Mouse (Mus musculus): ENCODE data around the gene Anxa5.

Anxa5 gene

DNA sequence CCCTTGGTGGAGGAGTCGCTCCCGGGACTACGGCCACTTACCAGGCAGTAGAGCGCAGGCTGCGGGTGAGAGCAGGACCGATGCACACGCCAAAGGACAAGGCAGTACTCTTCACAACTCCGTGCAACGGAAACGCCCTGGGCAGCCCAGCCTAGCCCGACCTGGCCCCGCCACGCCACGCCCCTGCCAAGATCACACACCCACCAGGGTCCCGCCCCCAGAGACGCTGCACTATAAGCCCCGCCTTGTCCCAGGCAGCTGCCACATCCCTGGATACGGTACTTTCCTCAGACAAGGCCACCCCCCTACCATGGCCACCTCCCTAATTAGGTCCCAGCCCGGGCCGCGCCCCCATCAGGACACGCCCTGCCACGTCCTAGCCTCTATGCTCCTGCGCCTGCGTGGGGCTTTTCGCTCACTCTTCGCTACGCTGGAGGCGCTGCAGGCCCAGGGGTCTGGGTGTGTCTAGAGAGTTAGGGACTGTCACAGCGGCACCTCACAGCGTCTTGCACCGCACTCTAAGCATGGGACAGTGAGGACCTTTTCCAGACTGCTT, at the start of gene Anxa5, which contains the start of gene 1810062G17Rik:
Anxa5 (minus strand) TSS at position 363 of the 556 bp plus-strand sequence.
1810062G17Rik (plus strand) TSS at position 406 of the 556 bp plus-strand sequence.
- peak; percentile 89 for DNase-seq (ENCODE audit: low read depth, low spot score)

DNA sequence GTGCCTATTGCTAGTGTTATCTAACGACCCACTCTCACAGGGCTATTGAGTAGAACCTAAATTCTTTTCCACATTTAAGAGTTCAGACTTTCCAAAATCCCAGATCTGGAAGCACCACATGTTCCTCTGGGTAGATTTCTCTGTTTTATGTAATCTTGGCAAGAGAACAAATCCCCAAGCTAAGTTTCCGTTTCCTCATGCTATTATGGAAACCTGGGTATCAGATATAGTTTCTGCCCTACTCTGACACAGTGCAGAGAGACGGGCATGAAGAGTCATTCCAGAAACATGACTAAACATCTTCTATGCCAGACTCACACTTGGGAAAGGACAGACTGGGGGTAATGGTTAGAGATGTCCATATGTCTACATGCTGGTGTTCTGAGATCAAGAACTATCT, 48.8 kb upstream of the Anxa5 start:
- DNase-seq (ENCODE audit: low read depth, low spot score) = no peak

DNA sequence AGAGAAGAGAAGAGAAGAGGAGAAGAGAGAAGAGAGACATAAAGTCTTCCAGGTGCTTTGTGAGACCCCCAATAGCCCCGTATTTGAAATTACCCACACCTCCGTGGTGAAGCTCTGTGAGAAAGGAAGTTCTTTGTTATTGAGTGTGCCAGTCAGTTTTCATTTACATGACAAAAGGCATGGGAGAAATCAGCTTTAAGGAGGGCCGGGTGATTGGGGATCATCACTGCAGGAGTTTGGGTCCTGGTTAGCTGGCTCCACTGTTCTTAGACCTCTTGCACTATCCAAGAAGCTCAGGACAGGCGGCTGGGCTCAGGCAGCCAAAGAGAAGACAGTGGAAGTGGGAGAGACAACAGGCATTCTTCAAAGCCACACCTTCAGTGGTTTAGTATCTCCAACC, 46.4 kb upstream of the Anxa5 start:
- no peak for DNase-seq (ENCODE audit: low read depth, low spot score)

DNA sequence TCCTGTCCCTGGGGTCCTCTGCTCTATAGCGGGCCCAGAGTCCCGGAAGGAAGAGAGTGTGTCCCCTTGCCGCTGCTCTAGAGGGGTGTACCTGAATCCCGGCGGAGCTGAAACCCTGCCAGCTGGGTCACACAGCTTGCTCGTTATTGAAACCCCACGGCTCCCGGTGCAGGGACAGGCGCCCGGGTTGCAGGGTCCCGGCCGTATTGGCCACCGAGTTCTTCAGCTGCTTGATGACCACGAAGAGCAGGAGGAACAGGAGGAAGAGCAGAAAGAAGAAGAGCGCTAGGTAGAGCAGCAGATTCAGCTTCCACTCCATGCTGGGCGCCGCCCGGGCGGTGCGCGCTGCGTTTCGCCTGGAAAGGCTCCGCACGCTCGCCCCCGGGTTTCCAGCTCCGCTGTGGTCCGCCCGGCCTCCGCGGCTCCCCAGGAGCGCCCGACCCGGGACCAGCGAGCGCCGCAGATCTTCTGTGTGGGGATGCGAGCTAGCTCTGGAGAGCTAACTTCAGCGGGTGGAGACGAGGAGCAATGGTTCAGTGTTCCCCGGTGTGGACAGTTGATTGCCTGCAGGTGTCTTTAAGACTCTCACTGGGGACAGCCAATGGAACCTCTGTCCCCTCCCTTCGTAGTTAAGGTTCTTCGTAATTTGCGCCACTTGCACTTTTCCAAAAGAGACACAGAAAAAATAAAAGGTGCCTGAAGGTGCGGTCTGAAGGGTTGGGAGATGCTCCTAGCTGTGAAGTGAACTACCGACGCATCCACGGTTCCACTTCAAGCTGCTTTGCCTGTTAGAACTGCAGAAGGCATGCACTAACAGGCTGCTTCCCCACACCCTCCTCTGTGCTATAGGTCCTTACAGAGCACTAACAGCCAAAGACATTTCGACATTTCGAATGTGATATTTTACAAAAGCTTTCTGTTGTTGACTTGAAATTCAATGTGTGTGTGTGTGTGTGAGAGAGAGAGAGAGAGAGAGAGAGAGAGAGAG, 45.7 kb upstream of the Anxa5 start, which contains the start of gene Gm11549:
Gm11549 (minus strand) TSS at position 741 of the 988 bp plus-strand sequence.
- no peak for DNase-seq (ENCODE audit: low read depth, low spot score)

DNA sequence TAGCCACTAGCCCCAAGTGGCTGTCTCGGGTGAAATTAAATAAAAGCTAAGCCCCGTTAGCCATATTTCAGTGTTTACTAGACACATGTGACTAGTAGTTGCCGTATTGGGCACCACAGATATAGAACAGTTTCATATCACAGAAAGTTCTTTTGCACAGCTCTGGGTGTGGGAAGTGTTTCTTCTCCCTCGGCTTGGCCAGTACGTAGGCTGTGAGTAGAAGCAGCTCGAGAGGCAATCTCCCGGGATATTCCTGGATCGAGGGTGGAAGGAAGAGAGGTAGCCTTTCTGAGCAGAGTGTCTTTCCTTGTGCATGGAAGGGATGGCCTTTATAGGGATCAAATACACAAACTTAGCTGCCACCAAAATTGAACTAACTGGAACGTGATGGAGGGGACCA, 40.5 kb upstream of the Anxa5 start:
- no peak for DNase-seq (ENCODE audit: low read depth, low spot score)

DNA sequence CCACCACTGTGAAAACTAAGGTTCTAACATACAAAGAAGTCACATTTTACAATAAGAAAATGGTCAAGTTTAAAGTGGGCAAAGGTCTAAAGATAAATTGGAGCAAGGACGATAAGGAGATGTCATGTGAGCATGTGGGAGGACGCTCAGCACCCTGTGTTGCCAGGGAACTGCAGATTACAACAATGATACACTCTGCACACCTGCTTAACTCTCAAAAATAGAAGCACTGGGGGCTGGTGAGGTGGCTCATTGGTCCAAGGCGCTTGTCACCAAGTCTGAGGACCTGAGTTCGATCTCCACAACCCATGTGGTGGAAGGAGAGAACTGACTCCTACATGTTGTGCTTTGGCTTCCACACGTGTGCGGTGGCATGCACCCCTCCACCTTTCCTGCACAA, 35.8 kb upstream of the Anxa5 start:
- DNase-seq (ENCODE audit: low read depth, low spot score) = no peak

DNA sequence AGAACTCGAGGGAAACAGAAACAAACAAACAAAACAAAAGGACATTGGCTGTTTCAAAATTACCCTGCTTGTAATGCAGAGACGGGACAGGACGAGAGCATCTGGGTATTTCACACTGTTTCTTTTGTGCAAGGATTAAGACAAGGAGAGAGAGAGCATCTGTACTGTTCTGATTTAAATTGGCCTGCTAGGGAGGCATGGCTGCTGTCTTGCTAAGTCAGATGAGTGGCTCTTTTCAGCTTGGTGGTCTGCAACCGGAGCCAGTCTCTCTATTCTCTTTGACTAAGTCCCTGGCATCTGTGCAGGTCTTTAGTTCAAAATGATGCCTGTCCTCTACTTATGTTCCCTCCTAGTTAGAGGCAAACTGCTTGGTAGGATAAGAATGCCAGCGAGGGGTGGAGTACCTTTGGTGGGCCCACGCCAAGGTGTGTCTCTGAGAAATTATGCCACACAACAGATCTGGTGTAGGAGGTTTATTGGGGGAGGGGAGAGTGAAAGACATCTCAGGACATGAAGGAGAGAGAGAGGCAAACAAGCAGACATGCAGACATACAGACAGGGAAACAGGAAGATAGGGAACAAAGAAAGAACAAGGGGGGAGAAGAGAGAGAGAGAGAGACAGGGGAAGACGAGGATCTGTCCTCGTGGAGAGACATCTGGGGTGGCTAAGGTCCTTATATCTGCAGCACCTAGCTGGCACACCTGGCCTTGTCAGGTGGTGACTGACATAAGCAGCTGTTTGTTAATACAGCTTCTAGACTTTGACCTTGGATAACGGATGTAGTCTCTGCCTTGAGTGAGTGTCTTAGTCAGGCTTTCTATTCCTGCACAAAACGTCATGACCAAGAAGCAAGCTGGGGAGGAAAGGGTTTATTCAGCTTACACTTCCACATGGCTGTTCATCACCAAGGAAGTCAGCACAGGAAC, 30.4 kb upstream of the Anxa5 start:
- DNase-seq (ENCODE audit: low read depth, low spot score) = no peak

DNA sequence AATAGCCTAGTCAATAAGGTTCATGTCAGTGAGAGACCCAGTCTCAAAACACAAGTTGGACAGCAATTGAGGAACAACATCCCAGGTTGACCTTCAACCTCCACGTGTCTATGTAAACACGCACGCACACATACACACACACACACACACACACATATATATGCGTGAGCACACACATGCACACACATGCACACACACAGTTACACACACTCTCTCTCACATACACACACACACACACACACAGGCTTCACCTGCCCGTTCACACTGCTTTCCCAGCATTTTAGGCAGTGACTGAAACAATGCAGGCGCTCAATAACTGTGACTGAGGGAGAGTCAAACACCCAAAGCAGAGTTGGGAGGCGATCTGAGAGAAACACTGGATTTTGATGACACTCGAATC, 29.6 kb upstream of the Anxa5 start:
- DNase-seq (ENCODE audit: low read depth, low spot score) = no peak

DNA sequence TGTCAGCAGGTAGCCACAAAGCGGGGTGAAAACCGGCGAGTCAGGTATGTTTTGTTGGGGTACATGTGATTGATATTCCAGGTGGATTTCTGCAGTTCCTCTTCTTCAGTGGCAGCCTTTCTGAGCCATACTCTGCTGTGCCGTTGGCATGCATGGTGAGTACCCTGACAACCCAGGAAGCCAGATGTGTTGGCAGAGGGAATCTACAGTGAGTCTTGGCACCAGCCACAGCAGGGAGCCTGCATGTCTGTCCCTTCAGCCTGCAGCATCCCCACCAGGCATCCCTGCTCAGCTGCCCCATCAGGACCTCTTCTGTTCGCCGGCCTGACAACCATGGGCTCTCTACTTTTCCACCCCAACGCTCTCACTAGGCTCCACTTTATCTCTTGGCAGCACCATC, 25.9 kb upstream of the Anxa5 start:
- DNase-seq (ENCODE audit: low read depth, low spot score) = no peak

DNA sequence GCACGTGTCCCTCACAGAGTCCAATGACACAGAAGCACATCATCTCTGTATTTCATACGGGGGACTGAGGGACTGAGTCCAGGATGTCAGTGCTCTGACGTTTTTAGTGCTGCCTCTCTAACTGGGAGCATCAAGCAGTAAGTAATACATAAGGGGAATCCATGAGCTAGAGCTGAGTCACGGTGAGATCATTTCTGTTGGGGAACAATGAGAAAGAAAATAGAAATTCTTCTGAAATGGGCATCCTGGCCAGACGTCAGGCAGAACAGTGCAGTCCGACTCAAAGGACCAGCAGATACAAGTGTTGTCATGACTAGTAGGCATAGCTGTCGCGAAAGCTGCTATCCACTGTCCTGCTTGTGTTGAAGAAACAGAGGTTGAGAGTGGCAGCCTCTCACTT, 25.3 kb upstream of the Anxa5 start:
- no peak for DNase-seq (ENCODE audit: low read depth, low spot score)

DNA sequence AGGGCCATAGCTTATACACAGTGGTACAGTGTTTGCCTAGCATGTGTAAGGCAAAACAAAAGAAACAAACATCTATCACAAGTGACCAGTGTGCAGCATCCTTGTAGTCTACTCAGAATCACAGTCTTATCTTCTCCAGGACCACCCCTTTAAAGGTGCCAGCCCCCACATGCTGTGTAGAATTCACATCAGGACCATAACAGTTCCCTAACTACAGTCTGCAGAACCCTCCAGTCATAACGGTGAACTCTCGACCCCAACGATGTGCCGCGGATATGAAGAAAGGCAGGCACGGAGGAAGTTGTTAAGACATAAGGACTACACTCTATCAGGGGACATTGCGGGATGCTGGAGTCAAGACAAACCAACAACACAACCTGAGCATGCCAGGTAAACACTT, 23.7 kb upstream of the Anxa5 start:
- no peak for DNase-seq (ENCODE audit: low read depth, low spot score)

DNA sequence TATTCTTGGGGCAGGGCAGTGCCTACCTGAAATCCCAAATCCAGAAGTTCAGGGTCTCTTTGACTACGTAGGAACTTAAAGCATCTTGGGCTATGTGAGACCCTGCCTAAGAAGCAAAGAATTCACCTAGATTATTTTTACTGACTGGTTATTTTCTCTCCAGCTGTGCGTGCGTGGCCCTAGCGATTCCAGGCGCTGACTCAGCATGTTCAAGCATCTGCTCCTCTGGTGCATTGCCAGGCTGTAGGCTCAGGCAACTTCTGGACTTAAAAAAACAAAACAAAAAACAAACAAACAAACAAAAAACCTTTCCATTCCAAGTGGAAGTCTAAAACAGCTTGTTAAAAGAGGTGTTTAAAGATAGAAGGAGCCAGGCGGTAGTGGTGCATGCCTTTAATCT, 22.5 kb upstream of the Anxa5 start:
- DNase-seq (ENCODE audit: low read depth, low spot score) = no peak

DNA sequence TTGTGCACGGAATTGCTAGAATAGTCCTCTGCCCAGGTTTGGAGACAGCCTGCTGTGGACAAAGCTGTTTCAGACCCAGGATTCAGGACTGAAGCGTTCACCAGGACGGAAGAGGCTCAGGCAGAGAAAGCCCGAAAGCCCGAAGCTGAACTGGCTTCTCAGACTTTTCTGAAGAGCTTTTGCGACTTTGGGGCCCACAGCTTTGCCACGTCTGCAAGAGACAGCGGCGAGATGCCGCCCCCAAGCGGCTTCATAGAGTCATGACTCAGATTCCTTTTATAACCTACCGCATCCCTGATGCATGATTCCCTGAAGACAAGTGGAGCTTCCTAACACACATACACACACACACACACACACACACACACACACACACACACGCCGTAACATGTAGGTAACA, 21.1 kb upstream of the Anxa5 start:
- DNase-seq (ENCODE audit: low read depth, low spot score) = peak; percentile 45

DNA sequence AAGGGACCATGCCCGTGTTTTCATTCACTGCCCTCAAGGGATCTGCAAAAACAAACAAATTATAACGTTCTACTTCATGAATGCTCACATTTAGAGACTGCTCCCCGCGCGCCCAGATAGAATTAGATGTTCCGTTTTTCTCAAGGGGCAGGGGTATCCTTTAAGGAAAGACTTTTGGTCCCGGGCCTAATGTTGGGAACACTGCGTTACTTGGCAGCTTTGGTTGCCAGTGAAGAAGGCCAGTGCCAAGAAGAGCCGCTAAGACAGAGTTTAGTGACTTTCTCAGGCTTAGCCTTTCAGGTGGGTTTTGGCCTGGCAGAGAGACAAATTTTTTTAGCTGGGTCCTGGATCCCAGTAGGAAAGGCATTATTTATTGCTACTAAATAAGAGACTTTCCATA, 20.6 kb upstream of the Anxa5 start:
- no peak for DNase-seq (ENCODE audit: low read depth, low spot score)

DNA sequence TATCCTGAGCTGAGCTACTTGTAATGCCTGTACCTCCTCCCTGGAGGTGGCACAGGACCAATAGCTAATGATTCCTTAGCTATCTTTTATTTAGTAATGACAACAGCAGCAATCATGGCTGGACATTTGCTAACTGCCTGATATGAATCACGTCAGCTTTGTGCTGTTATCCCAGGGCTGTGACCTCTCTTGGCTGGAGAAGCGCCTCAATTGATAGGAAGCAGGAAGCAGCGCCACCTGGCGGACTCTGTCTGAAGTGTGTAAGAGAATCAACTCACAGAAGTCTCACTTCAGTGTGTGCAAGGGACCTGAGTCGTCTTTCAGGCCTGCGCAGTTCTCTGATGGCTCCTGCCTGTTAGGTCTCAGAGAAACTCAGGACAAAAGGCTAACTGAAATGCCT, 19.7 kb upstream of the Anxa5 start:
- DNase-seq (ENCODE audit: low read depth, low spot score) = peak; percentile 62

DNA sequence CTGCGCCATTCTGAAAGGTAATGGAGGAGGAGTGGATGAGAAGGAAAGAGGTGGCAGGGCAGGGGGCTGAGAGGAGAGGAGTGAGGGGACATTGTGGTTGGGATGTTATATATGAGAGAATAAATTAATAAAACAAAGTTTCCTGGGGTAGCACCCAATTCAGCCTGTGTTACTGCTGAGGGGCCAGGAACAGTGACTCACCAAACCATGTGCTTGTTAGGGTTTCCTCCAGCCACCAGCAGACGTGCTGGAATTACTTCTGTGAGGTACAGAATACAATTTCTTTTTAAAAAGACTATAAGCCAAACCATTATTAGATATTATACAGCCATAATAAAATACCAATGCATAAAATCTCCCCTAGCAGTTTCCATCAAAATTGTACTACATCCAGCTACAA, 18.9 kb upstream of the Anxa5 start:
- DNase-seq (ENCODE audit: low read depth, low spot score) = no peak

DNA sequence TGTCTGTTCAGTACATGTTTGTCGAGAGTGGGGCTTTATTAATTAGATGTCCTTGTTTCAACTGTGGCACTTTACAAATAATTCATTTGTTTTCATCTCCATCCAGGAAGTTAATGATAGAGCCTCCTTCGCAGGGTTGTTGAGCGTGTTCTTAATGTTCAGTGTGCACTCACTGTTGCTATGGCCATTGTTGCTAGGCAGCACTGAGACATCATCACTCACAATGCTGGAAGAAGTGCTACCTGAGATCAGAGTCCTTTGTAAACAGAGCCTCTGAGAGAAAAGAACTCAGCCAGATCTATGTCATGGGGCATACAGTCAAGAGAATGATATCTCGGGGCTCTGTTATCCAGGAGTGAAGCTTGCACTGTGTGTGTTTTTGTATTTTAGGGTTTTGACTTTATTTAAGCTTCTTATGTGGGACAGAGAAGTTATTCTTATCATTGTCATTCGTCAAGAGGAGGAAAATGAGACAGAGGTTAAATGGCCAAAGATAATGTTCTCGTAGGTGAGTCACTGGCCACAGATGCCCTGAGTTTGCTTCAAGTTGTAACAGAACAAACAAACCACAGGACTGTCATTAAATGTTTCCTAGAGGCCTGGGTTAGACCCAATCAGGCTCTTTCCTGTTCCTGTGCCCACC, 18.1 kb upstream of the Anxa5 start:
- DNase-seq (ENCODE audit: low read depth, low spot score) = no peak

DNA sequence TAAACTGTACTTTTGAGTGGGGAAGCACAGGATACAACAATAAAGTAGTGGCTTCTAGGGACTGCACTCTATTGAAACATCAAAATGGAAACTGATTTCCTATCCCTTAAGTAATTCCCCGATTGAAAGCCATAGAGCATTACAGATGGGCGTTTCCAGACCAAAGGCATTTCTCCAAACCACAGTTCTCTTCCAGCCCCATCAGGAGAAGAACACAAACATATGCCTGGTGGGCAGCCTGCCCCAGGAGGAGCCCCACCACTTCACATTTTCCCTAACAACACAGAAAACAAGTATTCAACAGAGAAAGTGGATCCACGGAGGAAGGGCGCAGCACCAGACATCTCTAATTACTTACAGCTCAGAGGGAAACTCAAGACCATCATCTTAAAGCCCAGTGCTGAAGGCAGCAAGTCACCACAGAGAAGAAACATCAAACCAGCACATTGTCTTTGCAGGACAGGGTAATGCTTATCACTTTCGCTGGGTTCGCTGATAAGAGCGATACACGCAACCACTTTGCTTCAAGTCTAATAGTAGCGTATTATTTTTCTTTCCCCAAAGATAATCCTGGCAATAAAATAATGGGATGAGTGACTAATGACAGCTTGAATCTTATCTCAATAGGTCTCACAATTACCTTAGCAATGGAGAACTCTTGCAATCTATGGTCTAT, 17.2 kb upstream of the Anxa5 start:
- DNase-seq (ENCODE audit: low read depth, low spot score) = no peak

DNA sequence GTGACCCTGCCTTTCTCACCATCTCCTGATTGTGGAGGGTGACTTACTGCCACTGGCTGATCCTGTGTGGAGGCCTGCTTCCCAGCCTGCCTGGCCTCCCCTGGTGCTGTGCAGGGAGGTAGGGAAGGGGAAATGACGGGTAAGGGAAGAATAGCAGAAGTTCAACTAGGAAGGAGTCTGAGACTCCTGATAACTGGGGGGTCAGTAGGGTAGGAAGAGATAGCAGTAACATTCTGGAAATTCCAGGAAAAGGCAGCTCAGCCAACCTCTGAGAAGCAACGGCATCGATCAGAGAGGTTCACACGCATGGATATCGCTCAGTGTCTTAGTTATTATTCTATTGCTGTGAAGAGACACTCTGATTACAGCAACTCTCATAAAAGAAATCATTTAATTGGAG, 15.8 kb upstream of the Anxa5 start:
- no peak for DNase-seq (ENCODE audit: low read depth, low spot score)

DNA sequence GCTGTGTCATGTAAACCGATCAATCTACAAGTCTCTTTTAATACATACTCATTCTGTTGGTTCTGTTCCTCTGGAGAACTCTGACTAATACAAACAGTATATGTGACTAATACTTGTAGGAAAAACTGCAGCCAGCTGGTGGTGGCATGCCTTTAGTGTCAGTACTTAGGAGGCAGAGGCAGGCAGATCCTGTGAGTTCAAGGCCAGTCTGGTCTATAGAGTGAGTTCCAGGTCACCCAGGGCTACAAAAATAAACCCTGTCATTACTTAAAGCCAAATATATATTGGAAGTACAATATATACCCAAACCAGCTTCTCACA, 13.9 kb upstream of the Anxa5 start:
- DNase-seq (ENCODE audit: low read depth, low spot score) = no peak
